Mouse (Mus musculus) heart, embryonic 14.5 days (tissue): ENCODE results near the gene Tjp3. TPM values are rescaled to one million over a fixed set of nuclear protein-coding genes. Genes with fewer than 3 reads are reported as not detected.
A peak's percentile ranks its signal among the peaks of the same experiment; 100 is the strongest.

Experiments
- ATAC-seq: fragments of 200-750 bp; cut with Nextera tagmentation; 2 replicates; pipeline ENCODE4 v1.8.0; 2017; ENCODE audit warnings: low read depth, moderate TSS enrichment; ENCODE audit not compliant: insufficient number of reproducible peaks, insufficient read depth, low FRiP score
- H3K27ac ChIP-seq, 2 experiments: fragments of 200-500 bp in 1 of 2; fragments of 300-500 bp in 1 of 2; sonication (generic) in 1 of 2; replicated peaks in 1 of 2; 2 replicates each; pipeline ENCODE4 v1.5.1; 2012 to 2014; ENCODE audit warnings: low read depth in 2 of 2, low read length in 2 of 2, control low read depth in 1 of 2, mild to moderate bottlenecking in 1 of 2, mixed read lengths in 1 of 2; ENCODE audit not compliant: control insufficient read depth in 1 of 2, insufficient read depth in 1 of 2
- H3K27me3 ChIP-seq: fragments of 300-500 bp; sonication (generic); 2 replicates; pipeline ENCODE4 v1.6.1; 2014; ENCODE audit warnings: mild to moderate bottlenecking, low read length, control low read depth; ENCODE audit not compliant: control insufficient read depth, insufficient read depth
- H3K36me3 ChIP-seq: fragments of 300-500 bp; sonication (generic); 2 replicates; pipeline ENCODE4 v1.6.1; 2014; ENCODE audit warnings: mild to moderate bottlenecking, control low read depth, low read length, mixed read lengths; ENCODE audit not compliant: control insufficient read depth, insufficient read depth
- H3K4me1 ChIP-seq, 2 experiments: fragments of 200-500 bp in 1 of 2; fragments of 300-500 bp in 1 of 2; sonication (generic) in 1 of 2; 2 replicates each; pipeline ENCODE4 v1.6.1; 2012 to 2014; ENCODE audit warnings: low read length in 2 of 2, control low read depth in 1 of 2, mixed read lengths in 1 of 2; ENCODE audit not compliant: control insufficient read depth in 2 of 2, insufficient read depth in 2 of 2
- H3K4me2 ChIP-seq: fragments of 300-500 bp; sonication (generic); 2 replicates; pipeline ENCODE4 v1.6.1; 2014; ENCODE audit warnings: mild to moderate bottlenecking, low read length
- H3K4me3 ChIP-seq, 2 experiments: fragments of 200-500 bp in 1 of 2; fragments of 300-500 bp in 1 of 2; sonication (generic) in 1 of 2; 2 replicates each; pipeline ENCODE4 v1.5.1; 2012 to 2014; ENCODE audit warnings: low read length in 2 of 2, mild to moderate bottlenecking in 2 of 2, control low read depth in 1 of 2, low read depth in 1 of 2, moderate library complexity in 1 of 2; ENCODE audit not compliant: control insufficient read depth in 1 of 2, insufficient read depth in 1 of 2
- H3K9ac ChIP-seq: fragments of 300-500 bp; sonication (generic); 2 replicates; pipeline ENCODE4 v1.6.1; 2014; ENCODE audit warnings: mild to moderate bottlenecking, low read length
- H3K9me3 ChIP-seq: fragments of 300-500 bp; sonication (generic); 2 replicates; pipeline ENCODE4 v1.6.1; 2016; ENCODE audit warnings: low read length, control low read depth; ENCODE audit not compliant: control insufficient read depth
- WGBS: fragments of 180-500 bp; shearing (Covaris S2); extraction: QIAGEN DNeasy Blood & Tissue Kit; methylation state at CpG from one replicate; pipeline ENCODE4 v1.1.7; 2014; 5-methylcytosine and 5-hydroxymethylcytosine counted together
- polyA plus RNA-seq: library from polyadenylated mRNA; unstranded; fragments of >200 nt; fragmentation: Nextera tagmentation; extraction: Ambion mirVana; gene quantifications from 2 replicates; pipeline ENCODE4 v1.2.1, GENCODE M21; 2014

Gene Tjp3
- polyA plus RNA-seq, 1 experiment from 2014 or later = 2.2 TPM

- H3K9ac ChIP-seq = 0 out of 2 replicates have a peak overlapping the region, but pooled peaks have one; percentile 78
- no peak overlapping the region for H3K4me2 ChIP-seq
These were observed 3.8 kb upstream of the Tjp3 start for GRCm38 (mm10) chr10:81295185-81295584.

GRCm38 (mm10) chr10:81294442-81294841 lies 3.1 kb upstream of the Tjp3 start:
- 48% methylated on average over 8 of the region's 8 CpGs for WGBS
- no peak for ATAC-seq
- Histone ChIP-seq H3K4me3 (peak overlapping the region in 1 of 2 experiments; percentile 85; a peak in 3 of 4 replicates), H3K27ac (no peak overlapping the region), H3K4me2 (peak overlapping the region; percentile 98), H3K9me3 (no peaks in the 10 kb centered on the region), H3K27me3 (peaks cover 24% of the 10 kb centered on the region), H3K4me1 (peaks cover 30 to 34% of the 10 kb centered on the region in 2 experiments), H3K9ac (peak overlapping the region; percentile 78; the same call in 1 of the 2 replicates), H3K36me3 (no peaks in the 10 kb centered on the region; the same call in 1 of the 2 replicates)

More at GRCm38 (mm10) chr10:81295185-81295584, 3.8 kb upstream of the Tjp3 start:
- Histone ChIP-seq H3K4me1 (peaks cover 36 to 42% of the 10 kb centered on the region in 2 experiments), H3K27me3 (peaks cover 17% of the 10 kb centered on the region), H3K4me3 (no peak overlapping the region), H3K27ac (no peak overlapping the region), H3K36me3 (no peaks in the 10 kb centered on the region; the same call in 1 of the 2 replicates), H3K9me3 (no peaks in the 10 kb centered on the region)
- 86% methylated on average over 6 of the region's 6 CpGs for WGBS
- ATAC-seq = no peak

DNA sequence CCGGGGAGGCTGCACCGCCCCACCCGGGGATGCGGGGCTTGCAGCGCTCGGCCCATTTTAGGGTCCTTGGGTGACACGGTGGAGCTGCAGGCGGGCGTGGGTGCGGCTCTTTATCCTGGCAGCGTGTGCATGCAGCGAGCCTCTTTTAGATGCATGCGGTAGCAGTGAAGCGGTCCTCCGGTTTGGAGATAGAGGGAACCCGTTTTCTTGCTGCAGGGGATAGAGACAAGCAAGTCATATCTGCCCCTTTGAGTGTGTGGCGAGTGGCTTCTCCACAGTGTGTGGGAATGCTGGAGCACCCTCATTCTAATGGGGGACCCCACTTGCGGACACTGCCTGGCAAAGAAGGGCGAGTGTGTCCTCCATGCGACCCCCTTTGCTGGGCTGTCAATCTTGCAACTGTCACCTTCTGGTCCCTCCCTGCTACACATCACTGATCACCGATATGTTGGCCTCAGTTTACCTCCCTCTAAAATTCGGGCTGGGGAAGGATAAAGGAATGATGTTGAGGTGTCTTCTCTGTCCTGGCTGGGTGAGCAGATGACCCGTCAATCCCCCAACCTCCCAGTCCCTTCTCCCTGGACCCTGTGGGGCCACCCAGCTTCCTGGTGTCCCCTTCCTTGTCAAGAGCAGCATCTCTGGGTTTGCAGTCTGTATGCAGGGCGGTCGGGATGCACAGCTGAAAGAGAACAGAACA lies 2.1 kb upstream of the Tjp3 start:
- Histone ChIP-seq H3K4me3 (peak overlapping the region; percentile 83 to 85), H3K36me3 (no peaks in the 10 kb centered on the region; the same call in 1 of the 2 replicates), H3K9me3 (no peaks in the 10 kb centered on the region), H3K9ac (peak overlapping the region; percentile 78), H3K27ac (peak overlapping the region in 1 of 2 experiments; percentile 75; a peak in 1 of 4 replicates), H3K27me3 (peaks cover 26% of the 10 kb centered on the region), H3K4me1 (peaks cover 27 to 29% of the 10 kb centered on the region in 2 experiments), H3K4me2 (peak overlapping the region; percentile 98)
- WGBS = 3% methylated on average over 25 of the region's 25 CpGs
- no peak for ATAC-seq

- peak; percentile 93 for ATAC-seq
- H3K4me3 ChIP-seq = peak within 1 kb of the TSS; percentile 83 to 85
These were observed 1.4 kb upstream of the Tjp3 start, which contains the start of gene Pip5k1c for GRCm38 (mm10) chr10:81292554-81293333. Gene Pip5k1c, plus strand, starts transcription at chr10:81292963.

DNA sequence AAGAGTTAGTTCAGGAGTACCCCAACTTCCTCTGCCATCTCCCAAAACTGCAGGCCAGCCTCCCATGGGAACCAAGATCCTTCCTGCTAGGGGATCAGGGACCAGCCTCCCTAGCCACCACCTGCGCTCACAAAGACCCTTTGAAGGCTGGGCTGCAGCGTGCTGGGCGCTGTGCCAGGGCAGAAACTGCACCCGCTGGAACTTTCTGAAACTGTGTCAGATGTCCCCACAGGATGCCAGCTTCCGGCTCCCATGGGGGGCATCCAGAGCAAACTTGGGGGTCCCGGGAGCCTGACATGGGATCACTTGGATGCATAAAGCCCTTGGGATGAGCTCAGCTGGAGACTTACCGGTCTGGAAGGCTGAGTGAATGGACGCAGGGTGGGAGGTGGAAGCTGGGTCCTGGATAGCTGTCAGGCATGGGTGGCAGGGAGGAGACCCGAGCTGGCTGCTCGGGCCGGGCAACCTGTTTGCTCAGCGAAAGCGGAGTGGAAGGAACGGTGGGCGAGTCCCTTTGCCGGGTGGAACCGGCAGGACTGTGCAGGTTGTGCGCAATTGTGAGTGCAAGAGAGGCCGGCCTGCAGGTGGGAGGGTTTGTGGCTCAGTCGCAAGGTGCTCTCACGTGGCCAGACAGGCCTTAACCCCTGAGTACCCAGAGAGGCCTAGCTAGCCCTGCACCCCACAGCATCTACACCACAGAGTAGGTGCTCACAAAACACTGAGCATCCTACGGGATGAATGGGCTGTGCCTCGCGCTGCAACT lies 502 bp downstream of the Tjp3 start:
- no peak overlapping the region for H3K9ac ChIP-seq
- H3K27me3 ChIP-seq = peaks cover 37% of the 10 kb centered on the region
- H3K36me3 ChIP-seq = no peaks in the 10 kb centered on the region; the same call in 1 of the 2 replicates
- H3K4me3 ChIP-seq = no peak overlapping the region
- no peak overlapping the region for H3K27ac ChIP-seq
- H3K4me1 ChIP-seq = peaks cover 17 to 18% of the 10 kb centered on the region in 2 experiments
- ATAC-seq = no peak
- 17% methylated on average over 24 of the region's 24 CpGs for WGBS
- H3K9me3 ChIP-seq = no peaks in the 10 kb centered on the region
- H3K4me2 ChIP-seq = no peak overlapping the region

More at GRCm38 (mm10) chr10:81292554-81293333, 1.4 kb upstream of the Tjp3 start, which contains the start of gene Pip5k1c:
- no peaks in the 10 kb centered on the region for H3K9me3 ChIP-seq
- H3K4me1 ChIP-seq = peaks cover 20 to 24% of the 10 kb centered on the region in 2 experiments
- H3K27me3 ChIP-seq = peaks cover 32% of the 10 kb centered on the region
- H3K9ac ChIP-seq = peak within 1 kb of the TSS; percentile 78
- WGBS = under 1% methylated on average over 80 of the region's 80 CpGs
- no peaks in the 10 kb centered on the region; the same call in 1 of the 2 replicates for H3K36me3 ChIP-seq
- peak within 1 kb of the TSS; percentile 60 to 75 for H3K27ac ChIP-seq
- peak within 1 kb of the TSS; percentile 98 for H3K4me2 ChIP-seq

- ATAC-seq = no peak
- H3K4me2 ChIP-seq = no peak overlapping the region
- peaks cover 17 to 21% of the 10 kb centered on the region in 2 experiments for H3K4me1 ChIP-seq
- no peak overlapping the region for H3K27ac ChIP-seq
- no peak overlapping the region for H3K9ac ChIP-seq
- 57% methylated on average over 14 of the region's 14 CpGs for WGBS
- H3K9me3 ChIP-seq = no peaks in the 10 kb centered on the region
- H3K4me3 ChIP-seq = no peak overlapping the region
- H3K36me3 ChIP-seq = no peaks in the 10 kb centered on the region
- H3K27me3 ChIP-seq = peaks cover 44% of the 10 kb centered on the region
These were observed 1.6 kb downstream of the Tjp3 start for GRCm38 (mm10) chr10:81289811-81290210.

DNA sequence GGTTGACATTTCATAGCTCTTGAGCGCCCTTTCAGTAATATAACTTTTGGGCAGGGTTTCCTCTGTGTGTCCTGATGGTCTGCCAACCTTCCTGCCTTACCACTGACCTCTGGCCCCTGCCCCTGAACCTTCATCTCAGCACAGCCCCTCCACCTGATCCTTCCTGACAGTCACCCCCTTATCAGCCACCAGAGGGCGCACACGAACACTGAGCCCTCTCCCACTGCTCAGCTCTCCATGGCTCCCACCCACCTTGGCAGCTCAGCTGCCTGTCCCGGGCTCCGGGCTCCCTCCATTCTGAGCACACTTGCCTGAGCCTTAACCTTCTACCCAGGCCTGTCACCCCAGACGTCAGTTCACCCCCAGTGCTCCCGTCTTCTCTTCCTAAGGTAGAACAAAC lies 2.1 kb downstream of the Tjp3 start:
- Histone ChIP-seq H3K4me2 (no peak overlapping the region), H3K4me1 (peaks cover 12 to 15% of the 10 kb centered on the region in 2 experiments), H3K4me3 (no peak overlapping the region), H3K27me3 (peaks cover 49% of the 10 kb centered on the region), H3K36me3 (no peaks in the 10 kb centered on the region), H3K9me3 (no peaks in the 10 kb centered on the region), H3K27ac (no peak overlapping the region), H3K9ac (no peak overlapping the region)
- WGBS = 2% methylated on average over 7 of the region's 7 CpGs
- ATAC-seq = 0 out of 2 replicates have a peak, but pooled peaks have one; percentile 5
